Mouse (Mus musculus) kidney, adult 2 months (tissue): ENCODE measurements around the gene Fancd2. TPM values are rescaled to one million over a fixed set of nuclear protein-coding genes. Genes with fewer than 3 reads are reported as not detected.

ENCODE experiments used
- DNase-seq: peaks from one replicate; pipeline ENCODE4 v3.0.0; 2021
- H3K27ac ChIP-seq: fragments of 200-500 bp; 2 replicates; pipeline ENCODE4 v1.5.1; 2012; ENCODE audit warnings: low read depth, low read length, control low read depth, inconsistent platforms; ENCODE audit not compliant: insufficient read depth
- H3K27me3 ChIP-seq: fragments of 200-500 bp; replicated peaks from 2 replicates; pipeline ENCODE4 v1.6.1; 2012; ENCODE audit warnings: mild to moderate bottlenecking, moderate library complexity, low read length, inconsistent platforms; ENCODE audit not compliant: control insufficient read depth, insufficient read depth
- H3K36me3 ChIP-seq: fragments of 200-500 bp; 2 replicates; pipeline ENCODE4 v1.6.1; 2012; ENCODE audit warnings: mild to moderate bottlenecking, moderate library complexity, low read length, inconsistent platforms; ENCODE audit not compliant: control insufficient read depth, insufficient read depth
- H3K4me1 ChIP-seq: fragments of 200-500 bp; 2 replicates; pipeline ENCODE4 v1.6.1; 2011; ENCODE audit warnings: low read length; ENCODE audit not compliant: control insufficient read depth, insufficient read depth
- H3K4me3 ChIP-seq: fragments of 200-500 bp; 2 replicates; pipeline ENCODE4 v1.5.1; 2011; ENCODE audit warnings: mild to moderate bottlenecking, low read depth, low read length, control low read depth; ENCODE audit not compliant: insufficient read depth
- CTCF ChIP-seq: fragments of 200-500 bp; conservative IDR thresholded peaks from 2 replicates; pipeline ENCODE4 v1.5.1; 2011; ENCODE audit warnings: low read depth, mild to moderate bottlenecking, control low read depth, low read length, moderate library complexity, mixed read lengths; ENCODE audit not compliant: insufficient read depth, insufficient read length
- POLR2A ChIP-seq: fragments of 200-500 bp; IDR thresholded peaks from one replicate; pipeline ENCODE4 v1.6.1; 2011; ENCODE audit warnings: low read depth, low read length, control low read depth
- WGBS: fragments of 180-500 bp; shearing (Covaris S2); methylation state at CpG from one replicate; pipeline ENCODE4 v1.1.7; 2018; 5-methylcytosine and 5-hydroxymethylcytosine counted together
- polyA plus RNA-seq: library from polyadenylated mRNA; depleted of rRNA; stranded (reverse); fragments of >200 nt; gene quantifications from 2 replicates; pipeline ENCODE4 v1.2.3, GENCODE M21; 2012; rRNA removed

Gene Fancd2
- 0.31 and 0.44 TPM in 2 replicates for polyA plus RNA-seq

DNA sequence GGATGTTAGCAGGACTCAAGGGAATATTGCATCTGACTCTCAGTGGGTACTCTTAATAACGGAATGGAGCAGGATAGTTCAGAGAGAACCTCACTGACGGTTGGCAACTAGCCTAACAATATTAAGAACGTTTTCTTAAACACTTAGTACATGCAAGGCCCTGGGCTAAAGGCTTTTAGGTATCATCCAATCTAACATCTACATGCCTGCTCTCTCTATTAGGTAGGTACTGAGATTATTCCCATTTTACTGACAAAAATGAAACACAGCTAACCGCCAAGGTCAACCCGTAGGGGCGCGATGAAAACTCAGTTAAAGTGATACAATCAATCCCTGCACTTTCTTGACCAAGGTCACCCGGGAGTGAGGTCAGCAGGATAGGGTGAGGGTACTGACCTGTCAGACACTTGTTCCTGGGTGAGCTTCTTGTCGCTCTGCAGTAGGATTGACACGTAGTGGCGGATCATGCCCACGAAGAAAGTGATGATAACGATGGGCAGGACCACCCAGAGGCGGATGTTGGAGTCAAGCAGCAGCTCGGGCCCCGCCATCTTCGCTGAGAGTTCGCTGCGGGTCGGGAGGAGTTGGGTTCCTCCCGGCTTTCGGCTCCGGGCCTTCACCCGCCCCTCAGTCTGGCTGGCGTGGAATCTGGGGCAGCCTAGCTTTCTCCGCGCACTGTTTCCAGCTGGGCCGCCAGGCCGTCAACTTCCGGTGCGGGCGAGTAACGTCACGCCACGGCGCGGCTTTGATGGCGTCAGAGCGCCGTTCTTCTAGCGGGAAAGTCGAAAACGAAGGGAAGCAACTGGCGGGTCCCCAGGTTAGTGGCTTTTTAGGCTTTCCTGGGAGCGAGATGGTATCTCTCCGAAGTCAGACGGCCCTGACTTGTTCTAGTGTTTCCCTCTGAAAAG, at the start of gene Fancd2, which contains the start of gene Emc3:
Fancd2 (plus strand) TSS at position 751 of the 908 bp plus-strand sequence.
Emc3 (minus strand) TSS at position 721 of the 908 bp plus-strand sequence.
- under 1% methylated on average over 47 of the region's 47 CpGs for WGBS

GRCm38 (mm10) chr6:113482477-113483099, 48.9 kb upstream of the Fancd2 start:
- WGBS: 4% methylated on average over 65 of the region's 65 CpGs
- peaks cover 19% of the 10 kb centered on the region for H3K4me1 ChIP-seq
- peak; percentile 56 for DNase-seq
- no peaks in the 10 kb centered on the region for H3K36me3 ChIP-seq
- H3K27ac ChIP-seq: peak overlapping the region; percentile 84
- peak overlapping the region; percentile 72 for H3K4me3 ChIP-seq
- TF ChIP-seq CTCF (peak; percentile 13; the same call in 1 of the 2 replicates), POLR2A (no peak)
- H3K27me3 ChIP-seq: no peaks in the 10 kb centered on the region

More for the DNA sequence above, at the start of gene Fancd2, which contains the start of gene Emc3:
- Histone ChIP-seq H3K4me3 (peak within 1 kb of the TSS; percentile 99), H3K4me1 (peaks cover 8% of the 10 kb centered on the region; the same call in 1 of the 2 replicates), H3K27me3 (no peaks in the 10 kb centered on the region), H3K36me3 (no peaks in the 10 kb centered on the region; the same call in 1 of the 2 replicates), H3K27ac (peak within 1 kb of the TSS; percentile 3; the same call in 1 of the 2 replicates)
- peak; percentile 26 for TF ChIP-seq POLR2A
- no peak for TF ChIP-seq CTCF
- peak; percentile 92 for DNase-seq

DNA sequence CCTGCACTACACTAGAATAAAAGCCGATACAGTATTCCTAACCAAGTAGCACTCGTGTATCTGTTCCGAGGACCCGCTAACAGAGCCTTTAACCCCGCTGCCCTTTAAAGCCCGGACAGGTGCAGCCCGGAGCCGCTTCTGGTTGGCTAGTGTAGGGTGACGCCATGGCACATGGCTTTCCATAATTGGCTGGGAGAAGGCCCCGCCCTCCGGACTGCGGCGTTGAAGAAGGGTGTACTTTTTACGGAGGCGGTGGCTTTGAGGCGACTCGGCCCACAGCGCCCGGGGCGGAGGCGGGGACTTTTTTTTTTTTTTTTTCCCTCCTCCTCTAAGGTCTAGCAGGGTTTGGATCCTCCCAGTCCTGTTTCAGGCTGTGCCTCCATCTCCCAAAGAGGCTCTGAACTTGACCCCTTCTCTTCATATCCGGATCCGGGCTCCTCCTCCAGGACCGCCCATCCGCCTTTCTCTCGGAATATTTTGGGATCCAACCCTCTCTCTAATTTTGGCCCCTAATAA, 48.3 kb upstream of the Fancd2 start, which contains the start of gene Creld1:
Creld1 (plus strand) TSS at position 198 of the 516 bp plus-strand sequence.
- WGBS: 0% methylated on average over 26 of the region's 26 CpGs
- no peaks in the 10 kb centered on the region for H3K27me3 ChIP-seq
- DNase-seq: peak; percentile 99
- H3K4me1 ChIP-seq: peaks cover 19% of the 10 kb centered on the region
- peak within 1 kb of the TSS; percentile 72 for H3K4me3 ChIP-seq
- H3K36me3 ChIP-seq: no peaks in the 10 kb centered on the region
- peak within 1 kb of the TSS; percentile 84 for H3K27ac ChIP-seq
- TF ChIP-seq POLR2A: peak; percentile 35
- TF ChIP-seq CTCF: no peak

- TF ChIP-seq CTCF: no peak
- DNase-seq: peak; percentile 25
- H3K4me3 ChIP-seq: peak overlapping the region; percentile 64
Measured at GRCm38 (mm10) chr6:113483729-113484128, 47.8 kb upstream of the Fancd2 start.

DNA sequence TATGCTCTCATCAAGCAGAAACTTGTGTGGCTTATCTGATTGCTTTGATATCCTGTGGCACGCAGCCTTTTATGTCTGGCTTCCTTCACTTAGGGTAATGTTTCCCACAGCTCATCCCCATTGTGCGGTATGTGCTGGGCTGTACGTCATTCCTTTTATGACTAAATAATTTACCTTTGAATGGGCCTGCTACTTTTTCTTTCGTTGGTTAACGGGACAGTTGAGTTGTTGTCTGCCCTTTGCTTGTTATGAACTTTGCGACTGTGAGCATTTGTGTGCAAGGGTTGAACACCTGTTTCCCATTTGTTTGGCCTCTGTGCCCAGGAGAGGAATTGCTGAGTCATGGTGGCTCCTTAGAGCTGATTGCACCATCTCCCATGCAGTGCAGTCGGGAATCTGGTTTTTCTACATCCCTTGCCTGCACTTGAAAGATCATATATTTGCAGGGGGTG, 44.3 kb upstream of the Fancd2 start:
- peak; percentile 77 for DNase-seq
- TF ChIP-seq CTCF (no peak), POLR2A (no peak)
- no peak overlapping the region for H3K4me3 ChIP-seq
- WGBS: 42% methylated on average over 7 of the region's 7 CpGs
- peak overlapping the region; percentile 49; the same call in 1 of the 2 replicates for H3K27ac ChIP-seq
- peaks cover 6% of the 10 kb centered on the region for H3K4me1 ChIP-seq
- no peaks in the 10 kb centered on the region for H3K27me3 ChIP-seq
- no peaks in the 10 kb centered on the region; the same call in 1 of the 2 replicates for H3K36me3 ChIP-seq

More at GRCm38 (mm10) chr6:113483729-113484128, 47.8 kb upstream of the Fancd2 start:
- Histone ChIP-seq H3K27ac (peak overlapping the region; percentile 78), H3K36me3 (no peaks in the 10 kb centered on the region), H3K4me1 (peaks cover 19% of the 10 kb centered on the region), H3K27me3 (no peaks in the 10 kb centered on the region)
- WGBS: 7% methylated on average over 10 of the region's 10 CpGs

- WGBS: 95% methylated on average over 14 of the region's 14 CpGs
- H3K4me1 ChIP-seq: no peaks in the 10 kb centered on the region; the same call in 1 of the 2 replicates
- H3K27ac ChIP-seq: no peak overlapping the region
- TF ChIP-seq POLR2A (no peak), CTCF (no peak)
- no peak for DNase-seq
- H3K4me3 ChIP-seq: no peak overlapping the region
- no peaks in the 10 kb centered on the region for H3K27me3 ChIP-seq
- no peaks in the 10 kb centered on the region; the same call in 1 of the 2 replicates for H3K36me3 ChIP-seq
Measured at GRCm38 (mm10) chr6:113489410-113489809, 42.1 kb upstream of the Fancd2 start.
